Mouse (Mus musculus): Measurements from ENCODE around the gene Pygl. TPM values are rescaled to one million over a fixed set of nuclear protein-coding genes. Genes with fewer than 3 reads are reported as not detected.

The Pygl gene
- polyA plus RNA-seq, 1 experiment from 2014 or later, result 9.2 TPM

DNA sequence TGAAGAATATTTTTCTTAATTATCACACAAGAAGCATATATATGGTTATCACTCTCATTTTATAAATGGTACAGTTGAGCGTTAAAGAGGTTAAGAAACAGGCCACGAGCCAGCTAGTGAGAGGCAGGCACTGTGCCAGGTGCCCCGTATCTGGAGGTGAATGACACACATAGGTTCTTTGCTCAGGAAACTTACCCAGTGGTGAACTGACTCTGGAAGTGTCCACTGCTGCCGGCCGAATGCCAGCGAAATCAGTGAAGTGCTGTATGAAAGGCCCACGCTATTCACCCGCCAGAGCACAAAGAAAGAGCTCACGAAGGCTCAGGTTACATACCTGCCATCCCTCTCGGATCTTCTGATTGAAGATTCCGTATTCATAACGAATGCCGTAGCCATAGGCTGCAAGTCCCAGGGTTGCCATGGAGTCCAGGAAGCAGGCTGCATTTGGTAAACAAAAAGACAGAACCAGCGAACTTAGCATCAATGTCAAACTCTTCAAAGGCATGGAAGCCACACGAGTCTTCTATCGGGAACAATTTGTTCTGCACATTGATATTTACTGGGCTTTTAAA is 15.0 kb downstream of the Pygl start:
- Histone ChIP-seq H3K9me3 (ENCODE audit: control insufficient read depth, low read length) (no peaks in the 10 kb centered on the region), H3K27me3 (ENCODE audit: control insufficient read depth, insufficient read depth, low read length) (no peaks in the 10 kb centered on the region), H3K36me3 (replicated peaks; ENCODE audit: control insufficient read depth, insufficient read depth) (no peaks in the 10 kb centered on the region), H3K4me1 (replicated peaks; ENCODE audit: control insufficient read depth, insufficient read depth, low read length) (no peaks in the 10 kb centered on the region), H3K4me3 (replicated peaks; ENCODE audit: low read length) (no peak overlapping the region), H3K27ac (no peak overlapping the region), H3K4me2 (replicated peaks) (no peak overlapping the region), H3K9ac (no peak overlapping the region)
- no peak for DNase-seq (ENCODE audit: low spot score)
- no peak for ATAC-seq (ENCODE audit: low FRiP score)
- 40% methylated on average over 16 of the region's 16 CpGs for WGBS

DNA sequence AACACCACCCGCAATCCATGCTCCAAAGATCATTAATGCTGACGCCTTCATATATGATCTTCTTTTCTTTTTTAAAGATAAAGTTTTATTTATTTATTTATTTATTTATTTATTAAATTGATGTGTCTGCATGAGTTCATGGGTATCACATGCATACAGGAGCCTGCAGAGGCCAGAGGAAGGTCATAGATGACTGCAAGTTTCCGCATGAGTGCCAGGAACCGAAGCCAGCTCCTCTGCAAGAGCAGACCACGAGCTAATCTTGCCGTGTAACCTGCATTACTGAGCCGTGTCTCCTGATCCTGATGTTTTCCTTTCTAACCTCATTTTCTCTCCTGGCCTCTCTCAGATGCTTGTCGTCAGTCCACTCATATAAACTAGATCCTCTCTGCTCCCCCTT is 17.0 kb downstream of the Pygl start:
- ATAC-seq (ENCODE audit: low FRiP score) (no peak), DNase-seq (ENCODE audit: low spot score) (no peak)
- no peak overlapping the region for H3K4me3 ChIP-seq (replicated peaks; ENCODE audit: low read length)
- no peaks in the 10 kb centered on the region for H3K9me3 ChIP-seq (ENCODE audit: control insufficient read depth, low read length)
- no peak overlapping the region for H3K9ac ChIP-seq
- no peaks in the 10 kb centered on the region for H3K27me3 ChIP-seq (ENCODE audit: control insufficient read depth, insufficient read depth, low read length)
- H3K4me2 ChIP-seq (replicated peaks), result no peak overlapping the region
- H3K27ac ChIP-seq, result no peak overlapping the region
- 87% methylated on average over 8 of the region's 8 CpGs for WGBS
- H3K36me3 ChIP-seq (replicated peaks; ENCODE audit: control insufficient read depth, insufficient read depth), result no peaks in the 10 kb centered on the region
- H3K4me1 ChIP-seq (replicated peaks; ENCODE audit: control insufficient read depth, insufficient read depth, low read length), result no peaks in the 10 kb centered on the region

GRCm38 (mm10) chr12:70213601-70214000 is 17.7 kb downstream of the Pygl start:
- Histone ChIP-seq H3K9me3 (ENCODE audit: control insufficient read depth, low read length) (no peaks in the 10 kb centered on the region), H3K9ac (no peak overlapping the region), H3K27me3 (ENCODE audit: control insufficient read depth, insufficient read depth, low read length) (no peaks in the 10 kb centered on the region), H3K4me1 (replicated peaks; ENCODE audit: control insufficient read depth, insufficient read depth, low read length) (no peaks in the 10 kb centered on the region), H3K27ac (no peak overlapping the region), H3K4me2 (replicated peaks) (no peak overlapping the region), H3K36me3 (replicated peaks; ENCODE audit: control insufficient read depth, insufficient read depth) (no peaks in the 10 kb centered on the region), H3K4me3 (replicated peaks; ENCODE audit: low read length) (no peak overlapping the region)
- DNase-seq (ENCODE audit: low spot score) (no peak), ATAC-seq (ENCODE audit: low FRiP score) (no peak)
- 89% methylated on average over 6 of the region's 6 CpGs for WGBS

- Histone ChIP-seq H3K4me1 (replicated peaks; ENCODE audit: control insufficient read depth, insufficient read depth, low read length) (no peaks in the 10 kb centered on the region), H3K4me2 (replicated peaks) (no peak overlapping the region), H3K9me3 (ENCODE audit: control insufficient read depth, low read length) (no peaks in the 10 kb centered on the region), H3K27me3 (ENCODE audit: control insufficient read depth, insufficient read depth, low read length) (no peaks in the 10 kb centered on the region), H3K4me3 (replicated peaks; ENCODE audit: low read length) (no peak overlapping the region), H3K9ac (no peak overlapping the region), H3K27ac (no peak overlapping the region), H3K36me3 (replicated peaks; ENCODE audit: control insufficient read depth, insufficient read depth) (no peaks in the 10 kb centered on the region)
- DNase-seq (ENCODE audit: low spot score), result no peak
- 84% methylated on average over 4 of the region's 4 CpGs for WGBS
- no peak for ATAC-seq (ENCODE audit: low FRiP score)
Observed at GRCm38 (mm10) chr12:70212501-70212900, 18.8 kb downstream of the Pygl start.

DNA sequence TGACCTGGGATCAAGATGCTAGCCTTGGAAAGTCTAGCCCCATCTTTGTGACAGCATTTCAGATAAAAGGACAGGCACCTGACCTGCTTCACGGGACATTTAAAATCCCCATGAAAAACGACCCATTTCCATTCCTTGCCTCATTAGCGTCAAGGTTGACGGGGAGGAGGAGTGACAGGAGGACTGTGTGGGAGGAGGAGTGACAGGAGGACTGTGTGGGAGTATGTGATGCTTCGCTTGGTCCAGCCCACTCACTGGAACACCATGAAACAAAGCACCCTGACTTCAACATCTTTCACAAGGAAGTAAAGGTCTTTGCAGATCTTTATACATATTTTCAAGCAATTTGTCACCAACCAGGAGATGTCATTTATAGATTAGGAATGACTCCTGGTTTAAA is 23.1 kb downstream of the Pygl start:
- Histone ChIP-seq H3K27ac (no peak overlapping the region), H3K4me3 (replicated peaks; ENCODE audit: low read length) (no peak overlapping the region), H3K36me3 (replicated peaks; ENCODE audit: control insufficient read depth, insufficient read depth) (no peaks in the 10 kb centered on the region), H3K27me3 (ENCODE audit: control insufficient read depth, insufficient read depth, low read length) (no peaks in the 10 kb centered on the region), H3K9ac (no peak overlapping the region), H3K9me3 (ENCODE audit: control insufficient read depth, low read length) (no peaks in the 10 kb centered on the region), H3K4me1 (replicated peaks; ENCODE audit: control insufficient read depth, insufficient read depth, low read length) (no peaks in the 10 kb centered on the region), H3K4me2 (replicated peaks) (no peak overlapping the region)
- ATAC-seq (ENCODE audit: low FRiP score) (no peak), DNase-seq (ENCODE audit: low spot score) (no peak)
- WGBS, result 72% methylated on average over 5 of the region's 5 CpGs

- Histone ChIP-seq H3K4me1 (replicated peaks; ENCODE audit: control insufficient read depth, insufficient read depth, low read length) (no peaks in the 10 kb centered on the region), H3K9me3 (ENCODE audit: control insufficient read depth, low read length) (no peaks in the 10 kb centered on the region), H3K27ac (no peak overlapping the region), H3K36me3 (replicated peaks; ENCODE audit: control insufficient read depth, insufficient read depth) (no peaks in the 10 kb centered on the region), H3K9ac (no peak overlapping the region), H3K4me3 (replicated peaks; ENCODE audit: low read length) (no peak overlapping the region), H3K4me2 (replicated peaks) (no peak overlapping the region), H3K27me3 (ENCODE audit: control insufficient read depth, insufficient read depth, low read length) (no peaks in the 10 kb centered on the region)
- no peak for ATAC-seq (ENCODE audit: low FRiP score)
- no peak for DNase-seq (ENCODE audit: low spot score)
- WGBS, result 80% methylated on average over 8 of the region's 8 CpGs
Observed at GRCm38 (mm10) chr12:70204433-70204832, 26.9 kb downstream of the Pygl start.

- DNase-seq (ENCODE audit: low spot score), result no peak
- WGBS, result 83% methylated on average over 5 of the region's 5 CpGs
Observed at GRCm38 (mm10) chr12:70201926-70202529, 29.3 kb downstream of the Pygl start.

GRCm38 (mm10) chr12:70196341-70196740 is 34.9 kb downstream of the Pygl start:
- Histone ChIP-seq H3K9ac (no peak overlapping the region), H3K27me3 (ENCODE audit: control insufficient read depth, insufficient read depth, low read length) (no peaks in the 10 kb centered on the region), H3K4me1 (replicated peaks; ENCODE audit: control insufficient read depth, insufficient read depth, low read length) (no peaks in the 10 kb centered on the region), H3K9me3 (ENCODE audit: control insufficient read depth, low read length) (no peaks in the 10 kb centered on the region), H3K4me3 (replicated peaks; ENCODE audit: low read length) (no peak overlapping the region), H3K4me2 (replicated peaks) (no peak overlapping the region), H3K27ac (no peak overlapping the region), H3K36me3 (replicated peaks; ENCODE audit: control insufficient read depth, insufficient read depth) (no peaks in the 10 kb centered on the region)
- WGBS, result 77% methylated on average over 5 of the region's 5 CpGs
- no peak for ATAC-seq (ENCODE audit: low FRiP score)
- DNase-seq (ENCODE audit: low spot score), result no peak

More at GRCm38 (mm10) chr12:70201926-70202529, 29.3 kb downstream of the Pygl start:
- no peaks in the 10 kb centered on the region for H3K9me3 ChIP-seq (ENCODE audit: control insufficient read depth, low read length)
- ATAC-seq (ENCODE audit: low FRiP score), result no peak
- H3K27ac ChIP-seq, result no peak overlapping the region
- no peak overlapping the region for H3K4me2 ChIP-seq (replicated peaks)
- no peaks in the 10 kb centered on the region for H3K27me3 ChIP-seq (ENCODE audit: control insufficient read depth, insufficient read depth, low read length)
- H3K36me3 ChIP-seq (replicated peaks; ENCODE audit: control insufficient read depth, insufficient read depth), result no peaks in the 10 kb centered on the region
- no peak overlapping the region for H3K4me3 ChIP-seq (replicated peaks; ENCODE audit: low read length)
- H3K9ac ChIP-seq, result no peak overlapping the region
- H3K4me1 ChIP-seq (replicated peaks; ENCODE audit: control insufficient read depth, insufficient read depth, low read length), result no peaks in the 10 kb centered on the region

- DNase-seq (ENCODE audit: low spot score), result no peak
- Histone ChIP-seq H3K9me3 (ENCODE audit: control insufficient read depth, low read length) (no peaks in the 10 kb centered on the region), H3K4me3 (replicated peaks; ENCODE audit: low read length) (no peak overlapping the region), H3K9ac (no peak overlapping the region), H3K36me3 (replicated peaks; ENCODE audit: control insufficient read depth, insufficient read depth) (no peaks in the 10 kb centered on the region), H3K27me3 (ENCODE audit: control insufficient read depth, insufficient read depth, low read length) (no peaks in the 10 kb centered on the region), H3K4me1 (replicated peaks; ENCODE audit: control insufficient read depth, insufficient read depth, low read length) (no peaks in the 10 kb centered on the region), H3K27ac (no peak overlapping the region), H3K4me2 (replicated peaks) (no peak overlapping the region)
- 96% methylated on average over 6 of the region's 6 CpGs for WGBS
- ATAC-seq (ENCODE audit: low FRiP score), result no peak
Observed at GRCm38 (mm10) chr12:70195426-70195825, 35.9 kb downstream of the Pygl start.

Data from hindbrain, embryonic 14.5 days (tissue).